Mouse (Mus musculus): ENCODE data around the gene Zfp57. TPM values are rescaled to one million over a fixed set of nuclear protein-coding genes. Genes with fewer than 3 reads are reported as not detected.

Zfp57 gene
- total and polyA plus RNA-seq, 3 experiments, result 0.26 TPM; not detected in 2

DNA sequence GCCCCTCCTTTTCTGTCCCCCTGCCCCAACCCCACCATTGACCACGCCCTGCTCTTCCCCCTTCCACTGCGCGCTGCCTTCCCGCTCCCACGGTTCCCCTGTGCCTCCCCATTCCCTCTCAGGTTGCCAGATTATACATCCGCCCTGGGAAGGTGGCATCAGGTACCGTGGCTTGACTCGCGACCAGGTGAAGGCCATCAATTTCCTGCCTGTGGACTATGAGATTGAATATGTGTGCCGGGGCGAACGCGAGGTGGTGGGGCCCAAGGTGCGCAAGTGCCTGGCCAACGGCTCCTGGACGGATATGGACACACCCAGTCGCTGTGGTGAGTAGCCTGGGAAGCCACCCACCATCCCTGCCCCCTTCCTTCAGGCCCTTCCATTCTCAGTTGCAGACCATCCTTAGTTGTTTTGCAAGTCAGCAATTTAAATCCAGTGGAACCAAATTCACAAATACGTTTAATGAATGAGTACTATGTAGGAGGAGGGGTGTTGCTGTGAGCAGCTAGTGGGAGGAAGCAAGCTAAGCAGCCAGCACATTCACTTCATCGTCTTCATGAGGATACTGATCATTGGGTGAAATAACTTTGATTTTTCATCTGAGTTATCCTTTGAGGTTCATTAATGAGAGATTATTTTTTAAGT is 46.5 kb downstream of the Zfp57 start:
- no peak overlapping the region for H3K9ac ChIP-seq (ENCODE audit: insufficient read depth, low read depth)
- no peak overlapping the region for H3K4me2 ChIP-seq (ENCODE audit: insufficient read depth, low read depth, poor library complexity, severe bottlenecking)
- H3K27me3 ChIP-seq (replicated peaks), result peaks cover 6% of the 10 kb centered on the region

DNA sequence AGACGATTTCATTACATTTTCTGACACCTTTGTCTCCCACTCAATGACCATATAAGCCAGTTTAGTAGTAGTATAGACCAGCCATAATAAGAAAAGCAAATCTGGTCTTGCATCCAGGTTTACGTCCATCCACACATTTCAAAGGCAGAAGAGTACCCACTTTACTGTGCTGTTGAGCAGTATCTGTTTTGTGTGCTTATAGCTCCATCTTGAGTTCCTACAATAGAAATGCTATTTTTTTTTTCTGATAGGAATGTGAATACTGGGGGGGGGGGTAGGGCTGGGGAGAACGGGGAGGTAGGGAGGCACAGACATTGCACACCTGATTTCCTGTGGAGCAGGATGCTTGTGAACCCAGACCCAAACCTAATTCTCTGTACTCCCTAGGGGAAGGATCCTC is 47.0 kb downstream of the Zfp57 start:
- Histone ChIP-seq H3K79me2 (replicated peaks; ENCODE audit: control insufficient read depth, extremely low read depth, insufficient read depth, poor library complexity, severe bottlenecking) (no peaks in the 10 kb centered on the region), H3K9ac (ENCODE audit: insufficient read depth, low read depth) (no peak overlapping the region), H3K4me3 (replicated peaks in 1 of 3; ENCODE audit: low read depth in 2 of 3, low read length in 2 of 3, poor library complexity in 1 of 3) (no peak overlapping the region), H3K27me3 (replicated peaks) (peaks cover 6% of the 10 kb centered on the region), H3K4me1 (ENCODE audit: control insufficient read depth in 1 of 2, insufficient read depth in 2 of 2) (peaks cover 6 to 20% of the 10 kb centered on the region in 2 experiments), H3K27ac (ENCODE audit: insufficient read depth, low read depth) (no peak overlapping the region), H3K4me2 (ENCODE audit: insufficient read depth, low read depth, poor library complexity, severe bottlenecking) (no peak overlapping the region), H3K9me3 (replicated peaks; ENCODE audit: low read length) (no peaks in the 10 kb centered on the region), H3K36me3 (replicated peaks in 1 of 2; ENCODE audit: control insufficient read depth in 1 of 2, insufficient read depth in 1 of 2, low read length in 1 of 2) (peaks cover 3 to 33% of the 10 kb centered on the region in 2 experiments)
- in situ Hi-C loops (cut with MboI; ENCODE audit: low pct_ligation_motif_present, low pct_unique_long_range_greater_than_20kb, low sequenced_read_pairs) (no loop called here), dilution Hi-C loops (cut with MboI; ENCODE audit: extremely low pct_ligation_motif_present, extremely low pct_unique_long_range_greater_than_20kb, low sequenced_read_pairs) (no loop called here)
- TF ChIP-seq RAD21 (IDR thresholded peaks at IDR 0.05; ENCODE audit: low read depth, low read length) (peak; percentile 59), ELF1 (IDR thresholded peaks at IDR 0.05; ENCODE audit: low read depth, low read length) (no peak), NELFE (IDR thresholded peaks at IDR 0.05; ENCODE audit: low read depth, low read length) (no peak), KAT2A (IDR thresholded peaks at IDR 0.05; ENCODE audit: insufficient replicate concordance, low read length) (no peak), IRF4 (IDR thresholded peaks at IDR 0.05; ENCODE audit: low read depth, low read length) (no peak), MAX (IDR thresholded peaks at IDR 0.05; ENCODE audit: low read length) (no peak), SMC3 (IDR thresholded peaks at IDR 0.05; ENCODE audit: low read depth, low read length) (peak; percentile 39), PAX5 (IDR thresholded peaks at IDR 0.05; ENCODE audit: low read length) (no peak), SIN3A (IDR thresholded peaks at IDR 0.05; ENCODE audit: low read length) (no peak), ZMIZ1 (IDR thresholded peaks at IDR 0.05; ENCODE audit: low read depth, low read length) (no peak), MAZ (IDR thresholded peaks at IDR 0.05; ENCODE audit: low read depth, low read length) (no peak), UBTF (IDR thresholded peaks at IDR 0.05; ENCODE audit: low read depth, low read length) (no peak), TBP (conservative IDR thresholded peaks at IDR 0.05; ENCODE audit: low read depth, low read length) (no peak), EP300 (IDR thresholded peaks at IDR 0.05; ENCODE audit: low read length) (no peak), BHLHE40 (IDR thresholded peaks at IDR 0.05; ENCODE audit: low read depth, low read length) (no peak), NRF1 (IDR thresholded peaks at IDR 0.05; ENCODE audit: low read depth, low read length) (no peak), CHD1 (IDR thresholded peaks at IDR 0.05; ENCODE audit: low read depth, low read length) (no peak), GABPA (IDR thresholded peaks at IDR 0.05; ENCODE audit: insufficient replicate concordance, low read depth, low read length) (no peak), CHD2 (IDR thresholded peaks at IDR 0.05; ENCODE audit: low read length) (no peak), HCFC1 (IDR thresholded peaks at IDR 0.05; ENCODE audit: low read depth, low read length) (no peak), CTCF (conservative IDR thresholded peaks at IDR 0.05 in 1 of 2, IDR thresholded peaks at IDR 0.05 in 1 of 2; ENCODE audit: low read depth in 2 of 2, low read length in 2 of 2) (peak in 1 of 2 experiments; percentile 60; a peak in 2 of 4 replicates), ZNF384 (IDR thresholded peaks at IDR 0.05; ENCODE audit: low read depth, low read length) (peak; percentile 75), TCF12 (IDR thresholded peaks at IDR 0.05; ENCODE audit: low read depth, low read length) (no peak), POLR2AphosphoS2 (IDR thresholded peaks at IDR 0.05; ENCODE audit: low read depth, low read length) (no peak), POLR2A (IDR thresholded peaks at IDR 0.05; ENCODE audit: low read depth, low read length) (no peak)
- peak; percentile 16 for DNase-seq (ENCODE audit: extremely low read depth)

More for the DNA sequence above, 46.5 kb downstream of the Zfp57 start:
- Histone ChIP-seq H3K4me3 (replicated peaks in 1 of 3; ENCODE audit: low read depth in 2 of 3, low read length in 2 of 3, poor library complexity in 1 of 3) (no peak overlapping the region), H3K4me1 (ENCODE audit: control insufficient read depth in 1 of 2, insufficient read depth in 2 of 2) (peaks cover 6 to 20% of the 10 kb centered on the region in 2 experiments), H3K79me2 (replicated peaks; ENCODE audit: control insufficient read depth, extremely low read depth, insufficient read depth, poor library complexity, severe bottlenecking) (no peaks in the 10 kb centered on the region), H3K9me3 (replicated peaks; ENCODE audit: low read length) (no peaks in the 10 kb centered on the region), H3K36me3 (replicated peaks in 1 of 2; ENCODE audit: control insufficient read depth in 1 of 2, insufficient read depth in 1 of 2, low read length in 1 of 2) (peaks cover 3 to 31% of the 10 kb centered on the region in 2 experiments), H3K27ac (ENCODE audit: insufficient read depth, low read depth) (no peak overlapping the region)
- in situ Hi-C loops (cut with MboI; ENCODE audit: low pct_ligation_motif_present, low pct_unique_long_range_greater_than_20kb, low sequenced_read_pairs), result no loop called here
- dilution Hi-C loops (cut with MboI; ENCODE audit: extremely low pct_ligation_motif_present, extremely low pct_unique_long_range_greater_than_20kb, low sequenced_read_pairs), result no loop called here
- DNase-seq (ENCODE audit: extremely low read depth), result no peak
- TF ChIP-seq MAFK (IDR thresholded peaks at IDR 0.05; ENCODE audit: insufficient replicate concordance, low read length) (peak; percentile 70), SIN3A (IDR thresholded peaks at IDR 0.05; ENCODE audit: low read length) (no peak), JUND (conservative IDR thresholded peaks at IDR 0.05; ENCODE audit: low read depth, low read length) (no peak), KAT2A (IDR thresholded peaks at IDR 0.05; ENCODE audit: insufficient replicate concordance, low read length) (no peak)

Data from CH12.LX (cell line).